Mouse (Mus musculus): ENCODE measurements at regions not wholly inside any gene's neighbourhood (a gene's known extent, or its start where the extent isn't known, plus 50 kb on each side); places are given as distances from the start of the nearest gene placed in this dataset.

DNA sequence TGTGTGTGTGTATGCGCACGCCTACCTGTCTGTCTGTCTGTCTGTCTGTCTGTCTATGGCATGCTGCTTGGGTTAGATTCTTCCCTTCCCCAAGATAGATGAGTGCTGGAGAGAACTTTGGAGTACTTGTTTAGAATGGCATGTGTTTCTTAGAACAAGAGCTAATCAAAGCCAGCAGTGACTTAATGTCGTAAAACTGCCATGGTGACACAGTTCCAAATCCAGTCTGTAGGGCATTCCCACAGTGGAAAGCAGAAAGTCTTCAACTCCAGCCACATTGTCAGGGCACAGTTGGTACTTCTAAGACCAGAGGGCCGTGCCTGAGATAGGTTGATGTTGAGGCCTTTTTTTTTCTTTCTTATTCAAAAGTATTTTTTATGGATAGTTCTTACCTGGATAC is 95.6 kb downstream of the Gm10604 start:
- no peaks in the 10 kb centered on the region for H3K9me3 ChIP-seq (ENCODE audit: control insufficient read depth, low read length)
- no peak overlapping the region for H3K9ac ChIP-seq (ENCODE audit: low read length)
- H3K4me3 ChIP-seq (ENCODE audit: low read depth, low read length), result no peak overlapping the region
- peaks cover 4% of the 10 kb centered on the region for H3K4me1 ChIP-seq (ENCODE audit: control insufficient read depth, insufficient read depth, low read length)
- H3K36me3 ChIP-seq (ENCODE audit: control insufficient read depth, insufficient read depth, low read length), result no peaks in the 10 kb centered on the region
- DNase-seq (ENCODE audit: low spot score, missing footprints) (no peak), ATAC-seq (ENCODE audit: low FRiP score) (no peak)
- no peak overlapping the region for H3K4me2 ChIP-seq
- no peak overlapping the region for H3K27ac ChIP-seq (ENCODE audit: low read depth, low read length)
- H3K27me3 ChIP-seq (ENCODE audit: control insufficient read depth, insufficient read depth, low read length), result no peaks in the 10 kb centered on the region
- 87% methylated on average over 4 of the region's 4 CpGs for WGBS

DNA sequence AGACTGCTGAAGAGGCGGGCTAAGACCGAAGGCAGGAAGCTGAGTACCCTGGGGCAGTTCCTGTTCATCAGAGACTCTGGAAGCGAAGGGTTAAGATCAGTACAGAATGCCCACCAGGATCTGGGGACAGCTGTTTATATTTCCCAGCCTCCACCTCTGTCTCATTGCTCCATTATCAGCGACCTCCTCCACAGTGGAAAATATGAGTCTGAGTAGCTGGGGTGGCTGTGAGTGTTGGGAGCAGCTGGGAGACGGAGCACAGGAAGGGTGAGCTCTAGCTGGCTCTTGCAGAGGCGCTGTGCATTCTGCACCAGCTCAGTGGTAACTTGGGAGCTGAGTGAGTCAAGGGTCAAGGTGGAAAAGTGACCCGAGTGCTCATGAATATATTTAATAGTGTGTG is 96.2 kb downstream of the Gm10604 start:
- Histone ChIP-seq H3K9ac (ENCODE audit: low read length) (no peak overlapping the region), H3K9me3 (ENCODE audit: control insufficient read depth, low read length) (no peaks in the 10 kb centered on the region), H3K27ac (ENCODE audit: low read depth, low read length) (no peak overlapping the region), H3K36me3 (ENCODE audit: control insufficient read depth, insufficient read depth, low read length) (no peaks in the 10 kb centered on the region), H3K4me2 (no peak overlapping the region), H3K4me1 (ENCODE audit: control insufficient read depth, insufficient read depth, low read length) (peaks cover 4% of the 10 kb centered on the region), H3K4me3 (ENCODE audit: low read depth, low read length) (no peak overlapping the region), H3K27me3 (ENCODE audit: control insufficient read depth, insufficient read depth, low read length) (no peaks in the 10 kb centered on the region)
- no peak for ATAC-seq (ENCODE audit: low FRiP score)
- 68% methylated on average over 7 of the region's 7 CpGs for WGBS
- no peak for DNase-seq (ENCODE audit: low spot score, missing footprints)

- Histone ChIP-seq H3K4me1 (ENCODE audit: control insufficient read depth, insufficient read depth, low read length) (peaks cover 4% of the 10 kb centered on the region), H3K27ac (ENCODE audit: low read depth, low read length) (no peak overlapping the region), H3K4me2 (no peak overlapping the region), H3K9ac (ENCODE audit: low read length) (no peak overlapping the region), H3K4me3 (ENCODE audit: low read depth, low read length) (no peak overlapping the region), H3K36me3 (ENCODE audit: control insufficient read depth, insufficient read depth, low read length) (no peaks in the 10 kb centered on the region), H3K27me3 (ENCODE audit: control insufficient read depth, insufficient read depth, low read length) (no peaks in the 10 kb centered on the region), H3K9me3 (ENCODE audit: control insufficient read depth, low read length) (no peaks in the 10 kb centered on the region)
- DNase-seq (ENCODE audit: low spot score, missing footprints), result no peak
- ATAC-seq (ENCODE audit: low FRiP score), result no peak
- WGBS, result 49% methylated on average over 5 of the region's 5 CpGs
Measured at GRCm38 (mm10) chr4:11883295-11883694, 97.8 kb downstream of the Gm10604 start.

DNA sequence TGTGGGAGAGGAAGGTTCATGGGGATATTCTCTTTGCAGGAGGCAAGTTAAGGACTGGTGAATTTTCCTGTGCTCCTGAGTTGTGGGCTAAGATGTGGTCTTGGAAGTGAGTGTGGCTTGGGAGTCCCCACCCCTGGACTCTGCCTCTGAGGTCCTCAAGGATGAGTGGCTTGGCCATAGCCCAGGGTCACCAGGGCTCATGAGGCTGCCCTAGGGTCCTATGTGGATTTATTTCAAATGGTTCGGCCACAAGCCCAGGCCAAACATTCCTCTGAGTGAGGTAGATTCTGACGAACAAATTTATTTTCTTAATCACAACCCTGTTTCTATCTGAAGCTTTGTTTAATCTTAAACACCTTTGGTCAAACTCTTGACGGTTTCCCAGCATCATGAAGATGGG is 98.4 kb downstream of the Gm10604 start:
- ATAC-seq (ENCODE audit: low FRiP score) (no peak), DNase-seq (ENCODE audit: low spot score, missing footprints) (no peak)
- WGBS, result 83% methylated on average over 3 of the region's 3 CpGs
- Histone ChIP-seq H3K9ac (ENCODE audit: low read length) (no peak overlapping the region), H3K4me1 (ENCODE audit: control insufficient read depth, insufficient read depth, low read length) (peaks cover 4% of the 10 kb centered on the region), H3K27ac (ENCODE audit: low read depth, low read length) (no peak overlapping the region), H3K36me3 (ENCODE audit: control insufficient read depth, insufficient read depth, low read length) (no peaks in the 10 kb centered on the region), H3K4me3 (ENCODE audit: low read depth, low read length) (no peak overlapping the region), H3K4me2 (no peak overlapping the region), H3K27me3 (ENCODE audit: control insufficient read depth, insufficient read depth, low read length) (no peaks in the 10 kb centered on the region), H3K9me3 (ENCODE audit: control insufficient read depth, low read length) (no peaks in the 10 kb centered on the region)

- ATAC-seq (ENCODE audit: low FRiP score) (no peak), DNase-seq (ENCODE audit: low spot score, missing footprints) (no peak)
- no peak overlapping the region for H3K27ac ChIP-seq (ENCODE audit: low read depth, low read length)
- H3K4me3 ChIP-seq (ENCODE audit: low read depth, low read length), result no peak overlapping the region
- WGBS, result 78% methylated on average over 6 of the region's 6 CpGs
- no peaks in the 10 kb centered on the region for H3K27me3 ChIP-seq (ENCODE audit: control insufficient read depth, insufficient read depth, low read length)
- no peak overlapping the region for H3K9ac ChIP-seq (ENCODE audit: low read length)
- H3K4me1 ChIP-seq (ENCODE audit: control insufficient read depth, insufficient read depth, low read length), result no peaks in the 10 kb centered on the region
- H3K4me2 ChIP-seq, result no peak overlapping the region
- H3K9me3 ChIP-seq (ENCODE audit: control insufficient read depth, low read length), result no peaks in the 10 kb centered on the region
- no peaks in the 10 kb centered on the region for H3K36me3 ChIP-seq (ENCODE audit: control insufficient read depth, insufficient read depth, low read length)
Measured at GRCm38 (mm10) chr4:11878638-11879037, 102.4 kb downstream of the Gm10604 start.

GRCm38 (mm10) chr4:11877945-11878344 is 103.1 kb downstream of the Gm10604 start:
- 89% methylated on average over 4 of the region's 4 CpGs for WGBS
- DNase-seq (ENCODE audit: low spot score, missing footprints), result no peak
- Histone ChIP-seq H3K9ac (ENCODE audit: low read length) (no peak overlapping the region), H3K27me3 (ENCODE audit: control insufficient read depth, insufficient read depth, low read length) (no peaks in the 10 kb centered on the region), H3K4me3 (ENCODE audit: low read depth, low read length) (no peak overlapping the region), H3K4me1 (ENCODE audit: control insufficient read depth, insufficient read depth, low read length) (no peaks in the 10 kb centered on the region), H3K4me2 (no peak overlapping the region), H3K27ac (ENCODE audit: low read depth, low read length) (no peak overlapping the region), H3K9me3 (ENCODE audit: control insufficient read depth, low read length) (no peaks in the 10 kb centered on the region), H3K36me3 (ENCODE audit: control insufficient read depth, insufficient read depth, low read length) (no peaks in the 10 kb centered on the region)
- no peak for ATAC-seq (ENCODE audit: low FRiP score)

- 64% methylated on average over 1 of the region's 1 CpGs for WGBS
- Histone ChIP-seq H3K4me3 (ENCODE audit: low read depth, low read length) (no peak overlapping the region), H3K36me3 (ENCODE audit: control insufficient read depth, insufficient read depth, low read length) (no peaks in the 10 kb centered on the region), H3K27me3 (ENCODE audit: control insufficient read depth, insufficient read depth, low read length) (no peaks in the 10 kb centered on the region), H3K9ac (ENCODE audit: low read length) (no peak overlapping the region), H3K4me1 (ENCODE audit: control insufficient read depth, insufficient read depth, low read length) (no peaks in the 10 kb centered on the region), H3K9me3 (ENCODE audit: control insufficient read depth, low read length) (no peaks in the 10 kb centered on the region), H3K27ac (ENCODE audit: low read depth, low read length) (no peak overlapping the region), H3K4me2 (no peak overlapping the region)
- no peak for ATAC-seq (ENCODE audit: low FRiP score)
- DNase-seq (ENCODE audit: low spot score, missing footprints), result no peak
Measured at GRCm38 (mm10) chr4:11876009-11876408, 105.1 kb downstream of the Gm10604 start.

DNA sequence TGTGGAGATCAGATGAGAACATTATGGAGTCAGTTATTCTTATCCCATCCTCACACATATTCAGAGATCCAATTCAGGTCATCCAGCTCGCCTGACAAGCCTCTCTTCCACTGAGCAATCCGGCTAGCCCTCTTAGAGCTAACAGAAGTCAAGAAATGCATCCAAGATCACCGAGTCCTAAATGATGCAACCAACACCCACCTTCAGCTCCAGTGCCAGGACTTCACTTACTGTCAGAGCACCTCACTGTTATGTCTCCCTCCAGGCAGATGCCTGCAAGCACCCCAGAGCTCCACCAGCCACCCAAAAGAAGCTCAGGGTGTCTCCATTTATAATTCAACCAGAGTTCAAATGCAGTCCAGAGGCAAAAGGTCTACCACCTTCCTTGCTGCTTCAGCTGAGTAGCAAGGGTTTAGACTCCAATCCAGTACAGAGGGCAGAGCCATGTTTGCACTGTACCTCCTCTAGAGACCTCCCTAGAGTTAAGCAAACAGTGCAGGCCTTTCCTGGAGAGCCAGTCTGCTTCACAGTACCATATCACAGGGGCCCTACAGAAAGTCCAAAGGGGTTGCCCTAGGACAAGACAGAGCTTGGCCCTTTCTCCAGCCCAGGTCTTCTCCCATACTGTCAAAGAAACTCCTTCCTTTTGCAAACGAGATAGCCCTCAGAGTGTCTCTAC is 106.3 kb downstream of the Gm10604 start:
- Histone ChIP-seq H3K4me2 (no peak overlapping the region), H3K27ac (ENCODE audit: low read depth, low read length) (no peak overlapping the region), H3K9ac (ENCODE audit: low read length) (no peak overlapping the region), H3K36me3 (ENCODE audit: control insufficient read depth, insufficient read depth, low read length) (no peaks in the 10 kb centered on the region), H3K9me3 (ENCODE audit: control insufficient read depth, low read length) (no peaks in the 10 kb centered on the region), H3K4me3 (ENCODE audit: low read depth, low read length) (no peak overlapping the region), H3K4me1 (ENCODE audit: control insufficient read depth, insufficient read depth, low read length) (no peaks in the 10 kb centered on the region), H3K27me3 (ENCODE audit: control insufficient read depth, insufficient read depth, low read length) (no peaks in the 10 kb centered on the region)
- ATAC-seq (ENCODE audit: low FRiP score), result no peak
- WGBS, result 73% methylated on average over 4 of the region's 4 CpGs
- no peak for DNase-seq (ENCODE audit: low spot score, missing footprints)

- 86% methylated on average over 3 of the region's 3 CpGs for WGBS
- ATAC-seq (ENCODE audit: low FRiP score), result no peak
- no peaks in the 10 kb centered on the region for H3K36me3 ChIP-seq (ENCODE audit: control insufficient read depth, insufficient read depth, low read length)
- DNase-seq (ENCODE audit: low spot score, missing footprints), result no peak
- no peaks in the 10 kb centered on the region for H3K9me3 ChIP-seq (ENCODE audit: control insufficient read depth, low read length)
- no peak overlapping the region for H3K9ac ChIP-seq (ENCODE audit: low read length)
- H3K4me1 ChIP-seq (ENCODE audit: control insufficient read depth, insufficient read depth, low read length), result peaks cover 2% of the 10 kb centered on the region; the same call in 1 of the 2 replicates
- H3K4me2 ChIP-seq, result no peak overlapping the region
- no peak overlapping the region for H3K4me3 ChIP-seq (ENCODE audit: low read depth, low read length)
- H3K27ac ChIP-seq (ENCODE audit: low read depth, low read length), result no peak overlapping the region
- no peaks in the 10 kb centered on the region for H3K27me3 ChIP-seq (ENCODE audit: control insufficient read depth, insufficient read depth, low read length)
Measured at GRCm38 (mm10) chr4:11872036-11872435, 109.0 kb downstream of the Gm10604 start.

Data from midbrain, embryonic 11.5 days (tissue).